Mouse (Mus musculus): ENCODE measurements around the gene Ilf2.
A peak's percentile ranks its signal among the peaks of the same experiment; 100 is the strongest.

DNA sequence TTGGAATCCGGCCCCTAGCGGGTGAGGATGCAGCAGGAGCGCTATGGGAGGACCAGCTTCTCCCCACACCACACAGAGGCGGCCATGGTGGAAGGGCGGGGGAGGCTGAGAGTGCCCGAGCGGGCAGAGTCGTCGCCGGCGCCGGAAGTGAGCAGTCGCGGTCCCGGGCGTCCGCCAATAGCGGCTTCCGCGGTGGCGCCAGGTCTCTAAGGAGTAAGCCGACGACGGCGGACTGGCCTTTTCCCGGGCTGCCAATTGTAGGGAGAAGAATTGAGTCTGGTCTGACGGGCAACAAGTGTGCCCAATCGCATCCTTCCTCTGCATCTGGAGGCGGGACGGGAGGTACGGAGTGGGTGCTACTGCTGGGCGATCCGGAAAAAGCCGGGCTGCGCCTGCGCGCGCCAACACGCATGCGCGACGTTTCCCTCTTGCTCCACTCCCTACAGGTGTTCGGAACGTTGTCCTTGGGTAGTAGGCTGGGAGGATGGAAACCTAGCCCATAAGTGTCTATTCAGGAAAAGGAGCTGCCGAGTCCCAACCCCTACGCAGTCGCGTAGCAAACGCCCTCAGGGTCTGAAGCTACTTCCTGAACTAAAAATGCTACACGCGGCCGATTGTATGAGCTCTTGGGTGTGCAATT is 42.4 kb upstream of the Ilf2 start, which contains the start of gene Ints3:
- TF ChIP-seq POLR2A (IDR thresholded peaks at IDR 0.05; ENCODE audit: low read depth, low read length) (peak; percentile 93), CTCF (IDR thresholded peaks at IDR 0.05; ENCODE audit: borderline replicate concordance, insufficient read depth, low read length) (no peak)
